Mouse (Mus musculus) intestine, postnatal 0 days (tissue): Measurements from ENCODE around the gene Ndufc1. TPM values are rescaled to one million over a fixed set of nuclear protein-coding genes. Genes with fewer than 3 reads are reported as not detected.

Experiments
- ATAC-seq: fragments of 200-750 bp; cut with Nextera tagmentation; 2 replicates; pipeline ENCODE4 v1.8.0; 2017; ENCODE audit warnings: mild to moderate bottlenecking, moderate TSS enrichment, moderate library complexity
- H3K27ac ChIP-seq: fragments of 300-500 bp; sonication (generic); 2 replicates; pipeline ENCODE4 v1.5.1; 2014; ENCODE audit warnings: mild to moderate bottlenecking, low read depth, low read length, moderate library complexity
- H3K27me3 ChIP-seq: fragments of 300-500 bp; sonication (generic); replicated peaks from 2 replicates; pipeline ENCODE4 v1.6.1; 2014; ENCODE audit warnings: low read length, mixed read lengths; ENCODE audit not compliant: control insufficient read depth, insufficient read depth
- H3K36me3 ChIP-seq: fragments of 300-500 bp; sonication (generic); 2 replicates; pipeline ENCODE4 v1.6.1; 2014; ENCODE audit warnings: mild to moderate bottlenecking, moderate library complexity; ENCODE audit not compliant: control insufficient read depth, insufficient read depth
- H3K4me1 ChIP-seq: fragments of 300-500 bp; sonication (generic); replicated peaks from 2 replicates; pipeline ENCODE4 v1.6.1; 2014; ENCODE audit warnings: antibody characterized with exemption, low read length, mixed read lengths; ENCODE audit not compliant: control insufficient read depth, insufficient read depth
- H3K4me2 ChIP-seq: fragments of 300-500 bp; sonication (generic); replicated peaks from 2 replicates; pipeline ENCODE4 v1.6.1; 2014; ENCODE audit warnings: low read depth, mild to moderate bottlenecking, moderate library complexity
- H3K4me3 ChIP-seq: fragments of 300-500 bp; sonication (generic); 2 replicates; pipeline ENCODE4 v1.5.1; 2014; ENCODE audit warnings: low read depth, low read length
- H3K9ac ChIP-seq: fragments of 300-500 bp; sonication (generic); 2 replicates; pipeline ENCODE4 v1.6.1; 2014; ENCODE audit warnings: mild to moderate bottlenecking, low read depth, low read length
- H3K9me3 ChIP-seq: fragments of 300-500 bp; sonication (generic); 2 replicates; pipeline ENCODE4 v1.6.1; 2016; ENCODE audit warnings: mixed run types; ENCODE audit not compliant: control insufficient read depth
- CTCF ChIP-seq: sonication (generic); IDR thresholded peaks from 2 replicates; pipeline ENCODE4 v1.5.1; 2016; ENCODE audit warnings: low read depth, mild to moderate bottlenecking, control low read depth, antibody characterized with exemption, moderate library complexity
- WGBS: fragments of 180-500 bp; shearing (Covaris S2); extraction: QIAGEN DNeasy Blood & Tissue Kit; methylation state at CpG from one replicate; pipeline ENCODE4 v1.1.7; 2014; 5-methylcytosine and 5-hydroxymethylcytosine counted together
- polyA plus RNA-seq: library from polyadenylated mRNA; unstranded; fragments of >200 nt; fragmentation: Nextera tagmentation; extraction: Ambion mirVana; gene quantifications from 2 replicates; pipeline ENCODE4 v1.2.1, GENCODE M21; 2015

Ndufc1 gene
- polyA plus RNA-seq, 1 experiment from 2014 or later: 1,395 TPM

DNA sequence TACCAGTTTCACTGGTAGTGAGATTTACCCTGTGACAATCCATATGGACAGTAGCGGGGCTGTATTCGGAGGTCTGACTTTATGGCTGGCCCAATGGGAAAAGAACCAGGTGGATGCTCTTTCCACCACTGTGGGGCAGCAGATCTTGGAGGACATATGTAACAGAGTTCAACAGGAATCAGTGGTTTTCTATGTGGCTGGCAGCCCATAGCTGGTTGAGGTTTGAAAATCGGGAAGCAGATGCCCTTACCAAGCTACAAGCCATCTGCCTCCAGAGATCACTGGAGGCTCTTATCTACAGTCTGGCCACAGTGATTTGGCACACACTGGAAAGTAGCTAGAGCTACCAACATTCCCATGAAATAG, 43.3 kb downstream of the Ndufc1 start:
- Histone ChIP-seq H3K36me3 (no peaks in the 10 kb centered on the region), H3K4me3 (peak overlapping the region; percentile 33; the same call in 1 of the 2 replicates), H3K27me3 (no peaks in the 10 kb centered on the region), H3K9ac (no peak overlapping the region), H3K4me1 (no peaks in the 10 kb centered on the region), H3K9me3 (no peaks in the 10 kb centered on the region), H3K4me2 (peak overlapping the region; percentile 73), H3K27ac (no peak overlapping the region)
- no peak for ATAC-seq
- TF ChIP-seq CTCF: no peak
- WGBS: 10% methylated on average over 3 of the region's 3 CpGs

- Histone ChIP-seq H3K27ac (no peak overlapping the region), H3K4me1 (no peaks in the 10 kb centered on the region), H3K27me3 (no peaks in the 10 kb centered on the region), H3K4me3 (peak overlapping the region; percentile 33), H3K9ac (no peak overlapping the region), H3K4me2 (peak overlapping the region; percentile 73), H3K36me3 (no peaks in the 10 kb centered on the region), H3K9me3 (no peaks in the 10 kb centered on the region)
- WGBS: 8% methylated on average over 31 of the region's 31 CpGs
- TF ChIP-seq CTCF: peak; percentile 93
- ATAC-seq: peak; percentile 64
Measured at GRCm38 (mm10) chr3:51364703-51365516, 43.9 kb downstream of the Ndufc1 start.

DNA sequence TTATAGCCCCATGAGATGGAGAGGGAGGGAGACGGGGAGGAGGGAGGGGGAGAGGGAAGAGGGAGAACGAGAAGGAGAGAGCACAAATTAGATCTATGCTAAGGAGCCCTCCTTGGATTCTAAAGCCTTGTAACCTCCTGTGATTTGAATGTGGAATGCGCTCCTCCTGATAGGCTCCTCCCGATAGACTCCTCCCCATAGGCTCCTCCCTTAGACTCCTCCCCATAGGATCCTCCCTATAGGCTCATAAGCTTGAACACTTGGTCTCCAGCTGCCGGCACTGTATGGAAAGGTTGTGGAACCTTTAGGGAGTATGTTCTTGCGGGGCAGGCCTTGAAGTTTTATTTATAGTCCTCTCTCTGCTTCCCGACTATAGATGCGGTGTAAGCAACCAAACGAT, 47.7 kb downstream of the Ndufc1 start:
- no peaks in the 10 kb centered on the region for H3K27me3 ChIP-seq
- H3K4me2 ChIP-seq: no peak overlapping the region
- 31% methylated on average over 9 of the region's 9 CpGs for WGBS

GRCm38 (mm10) chr3:51359558-51360307, 49.1 kb downstream of the Ndufc1 start:
- ATAC-seq: no peak
- Histone ChIP-seq H3K27me3 (no peaks in the 10 kb centered on the region), H3K4me2 (peak overlapping the region; percentile 87), H3K9me3 (no peaks in the 10 kb centered on the region), H3K36me3 (no peaks in the 10 kb centered on the region), H3K4me3 (peak overlapping the region; percentile 61), H3K9ac (no peak overlapping the region), H3K27ac (0 out of 2 replicates have a peak overlapping the region, but pooled peaks have one; percentile 84), H3K4me1 (peaks cover 5% of the 10 kb centered on the region; the same call in 1 of the 2 replicates)
- TF ChIP-seq CTCF: no peak
- 46% methylated on average over 14 of the region's 14 CpGs for WGBS

More for the DNA sequence above, 47.7 kb downstream of the Ndufc1 start:
- Histone ChIP-seq H3K36me3 (no peaks in the 10 kb centered on the region), H3K9ac (no peak overlapping the region), H3K4me1 (peaks cover 5% of the 10 kb centered on the region; the same call in 1 of the 2 replicates), H3K9me3 (no peaks in the 10 kb centered on the region), H3K27ac (no peak overlapping the region), H3K4me3 (no peak overlapping the region)
- no peak for ATAC-seq
- no peak for TF ChIP-seq CTCF

DNA sequence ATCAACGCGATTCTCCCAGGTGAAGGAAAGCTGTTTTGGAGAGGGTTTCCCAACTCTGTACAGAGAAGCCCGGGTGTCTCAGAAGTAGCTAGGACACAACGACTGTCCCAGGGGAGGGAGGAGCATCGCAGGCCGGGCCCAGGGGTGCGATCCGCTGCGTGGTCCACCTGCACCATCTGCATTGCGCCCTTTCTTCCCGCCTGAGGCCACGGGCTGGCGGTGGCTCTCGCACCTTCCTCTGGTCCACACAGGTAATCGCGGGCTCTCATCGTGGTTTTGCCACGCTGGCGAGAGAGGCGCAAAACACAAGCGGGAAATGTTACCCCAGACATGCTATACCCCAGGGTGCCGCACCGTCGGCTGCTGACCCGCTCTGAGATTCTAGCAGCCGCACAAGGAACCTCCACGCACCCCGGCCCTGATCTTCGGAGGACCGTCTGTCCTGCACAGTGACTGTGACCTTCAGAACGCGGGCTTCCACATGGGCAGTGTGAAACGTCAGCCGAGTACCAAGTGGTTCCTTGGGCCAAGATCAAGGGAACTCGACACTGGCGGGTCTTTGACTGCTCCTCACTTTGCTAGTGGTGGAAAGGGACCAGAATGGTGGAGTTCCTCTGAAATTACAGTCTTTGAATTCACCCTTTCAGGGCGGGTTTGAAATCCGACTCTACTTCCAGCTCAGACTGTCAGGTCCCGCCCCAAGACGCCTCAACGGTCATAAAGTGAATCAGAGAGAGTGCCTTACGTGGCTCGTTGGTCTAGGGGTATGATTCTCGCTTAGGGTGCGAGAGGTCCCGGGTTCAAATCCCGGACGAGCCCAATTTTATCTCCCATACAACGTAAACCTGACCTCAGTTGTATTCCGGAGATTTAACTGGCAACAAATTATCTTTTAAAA, 49.9 kb downstream of the Ndufc1 start:
- H3K4me1 ChIP-seq: peaks cover 5% of the 10 kb centered on the region; the same call in 1 of the 2 replicates
- no peaks in the 10 kb centered on the region for H3K9me3 ChIP-seq
- H3K9ac ChIP-seq: peak overlapping the region; percentile 66
- H3K4me2 ChIP-seq: peak overlapping the region; percentile 87
- peak; percentile 69 for ATAC-seq
- peak overlapping the region; percentile 84 for H3K27ac ChIP-seq
- H3K27me3 ChIP-seq: no peaks in the 10 kb centered on the region
- TF ChIP-seq CTCF: no peak
- H3K36me3 ChIP-seq: no peaks in the 10 kb centered on the region
- WGBS: under 1% methylated on average over 50 of the region's 50 CpGs
- H3K4me3 ChIP-seq: peak overlapping the region; percentile 61
